Comparison of ENCODE assay signal across 13 mouse cellular contexts in the genomic region with DNA sequence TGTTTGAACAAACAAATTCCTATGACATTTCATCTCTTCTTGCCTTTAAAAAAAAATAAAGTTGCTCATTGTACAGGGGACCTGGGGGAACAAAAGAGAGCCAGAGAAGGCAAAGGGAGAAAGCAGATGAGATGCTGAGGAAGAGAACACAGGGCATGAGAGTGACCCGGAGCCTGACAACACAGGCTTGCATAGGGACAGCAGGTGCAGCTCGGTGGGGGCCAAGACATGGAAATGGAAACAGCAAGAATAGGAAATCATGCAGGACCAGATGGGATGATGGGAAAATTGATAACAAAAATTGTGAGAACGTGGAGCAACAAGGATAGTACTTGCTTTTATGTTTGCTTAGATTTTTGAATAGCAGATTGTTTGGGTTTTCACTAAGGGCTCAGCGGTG.
"Had no signal": no experiment of that assay in that cellular context is flagged by ENCODE, and none has a peak within 500 bp of the region (broad histone marks: within the 10 kb centered on the region; RNA-seq: fewer than 3 reads in every experiment).

No protein-coding gene starts in this region.

- H3K9ac ChIP-seq: limb, embryonic 13.5 days; liver, embryonic 14.5 days; neural tube, embryonic 13.5 days; stomach, embryonic 15.5 days had no signal

- H3K4me1 ChIP-seq: limb, embryonic 13.5 days; stomach, embryonic 15.5 days had no signal

- H3K4me3 ChIP-seq: limb, embryonic 13.5 days; neural tube, embryonic 13.5 days; stomach, embryonic 15.5 days had no signal

- H3K36me3 ChIP-seq: limb, embryonic 13.5 days; neural tube, embryonic 13.5 days; stomach, embryonic 15.5 days had no signal

- H3K27ac ChIP-seq: kidney, postnatal 0 days; limb, embryonic 13.5 days; liver, embryonic 14.5 days; neural tube, embryonic 13.5 days; stomach, embryonic 15.5 days had no signal

- H3K27me3 ChIP-seq: limb, embryonic 13.5 days; neural tube, embryonic 13.5 days; stomach, embryonic 15.5 days had no signal

- H3K4me2 ChIP-seq: limb, embryonic 13.5 days; neural tube, embryonic 13.5 days; stomach, embryonic 15.5 days had no signal

- DNase-seq: kidney, adult 9 months; kidney, postnatal 36 days; layer of hippocampus, adult 9-11 months; layer of hippocampus, postnatal 36 days; lung, adult 18-20 months; retina, postnatal 1 day; thymus, adult 2 months; thymus, postnatal 25 days had no signal

- H3K9me3 ChIP-seq: limb, embryonic 13.5 days; stomach, embryonic 15.5 days had no signal
